Mouse (Mus musculus) lung, postnatal 0 days (tissue): ENCODE data around the gene Pbxip1. TPM values are rescaled to one million over a fixed set of nuclear protein-coding genes. Genes with fewer than 3 reads are reported as not detected.

Source experiments
- ATAC-seq: fragments of 200-750 bp; cut with Nextera tagmentation; 2 replicates; pipeline ENCODE4 v1.8.0; 2017; ENCODE audit warnings: moderate library complexity
- DNase-seq: peaks from one replicate; pipeline ENCODE4 v3.0.0-alpha.2; 2016; ENCODE audit warnings: low spot score
- H3K27ac ChIP-seq: fragments of 300-500 bp; sonication (generic); 2 replicates; pipeline ENCODE4 v1.5.1; 2014; ENCODE audit warnings: antibody characterized with exemption, mild to moderate bottlenecking, low read length, mixed read lengths
- H3K27me3 ChIP-seq: fragments of 300-500 bp; sonication (generic); replicated peaks from 2 replicates; pipeline ENCODE4 v1.6.1; 2014; ENCODE audit warnings: low read length, mixed read lengths; ENCODE audit not compliant: insufficient read depth
- H3K36me3 ChIP-seq: fragments of 300-500 bp; sonication (generic); 2 replicates; pipeline ENCODE4 v1.6.1; 2014; ENCODE audit warnings: low read length, mixed read lengths; ENCODE audit not compliant: insufficient read depth
- H3K4me1 ChIP-seq: fragments of 300-500 bp; sonication (generic); 2 replicates; pipeline ENCODE4 v1.6.1; 2014; ENCODE audit warnings: antibody characterized with exemption, low read depth, low read length, mixed read lengths; ENCODE audit not compliant: insufficient read depth
- H3K4me2 ChIP-seq: fragments of 300-500 bp; sonication (generic); replicated peaks from 2 replicates; pipeline ENCODE4 v1.6.1; 2014; ENCODE audit warnings: low read depth, mild to moderate bottlenecking, low read length, moderate library complexity, mixed read lengths
- H3K4me3 ChIP-seq: fragments of 300-500 bp; sonication (generic); 2 replicates; pipeline ENCODE4 v1.5.1; 2014; ENCODE audit warnings: low read depth, low read length
- H3K9ac ChIP-seq: fragments of 300-500 bp; sonication (generic); replicated peaks from 2 replicates; pipeline ENCODE4 v1.6.1; 2014; ENCODE audit warnings: low read depth, mild to moderate bottlenecking
- H3K9me3 ChIP-seq: fragments of 300-500 bp; sonication (generic); 2 replicates; pipeline ENCODE4 v1.6.1; 2016; ENCODE audit warnings: low read length, mixed read lengths
- CTCF ChIP-seq: IDR thresholded peaks from 2 replicates; pipeline ENCODE4 v1.5.1; 2016; ENCODE audit warnings: antibody characterized with exemption, mild to moderate bottlenecking
- EP300 ChIP-seq: IDR thresholded peaks from 2 replicates; pipeline ENCODE4 v1.6.1; 2016; ENCODE audit warnings: antibody characterized with exemption, mild to moderate bottlenecking, control low read depth
- WGBS: fragments of 180-500 bp; shearing (Covaris S2); extraction: QIAGEN DNeasy Blood & Tissue Kit; methylation state at CpG from one replicate; pipeline ENCODE4 v1.1.7; 2014; 5-methylcytosine and 5-hydroxymethylcytosine counted together
- polyA plus RNA-seq: library from polyadenylated mRNA; unstranded; fragments of >200 nt; fragmentation: Nextera tagmentation; extraction: Ambion mirVana; gene quantifications from 2 replicates; pipeline ENCODE4 v1.2.1, GENCODE M21; 2015

Pbxip1 gene
- polyA plus RNA-seq, 1 experiment from 2014 or later, result 63.0 TPM

- Histone ChIP-seq H3K27ac (no peak overlapping the region), H3K27me3 (no peaks in the 10 kb centered on the region), H3K9ac (no peak overlapping the region), H3K4me2 (no peak overlapping the region), H3K36me3 (peaks cover 14% of the 10 kb centered on the region; the same call in 1 of the 2 replicates), H3K9me3 (no peaks in the 10 kb centered on the region), H3K4me1 (peaks cover 17% of the 10 kb centered on the region), H3K4me3 (no peak overlapping the region)
- WGBS, result 76% methylated on average over 7 of the region's 7 CpGs
- TF ChIP-seq EP300 (no peak), CTCF (no peak)
- no peak for DNase-seq
- no peak for ATAC-seq
Observed at GRCm38 (mm10) chr3:89435041-89435440, 1.5 kb upstream of the Pbxip1 start.

GRCm38 (mm10) chr3:89437269-89437668, 763 bp downstream of the Pbxip1 start:
- peak overlapping the region; percentile 84 for H3K27ac ChIP-seq
- peaks cover 9% of the 10 kb centered on the region; the same call in 1 of the 2 replicates for H3K4me1 ChIP-seq
- H3K4me3 ChIP-seq, result peak overlapping the region; percentile 44
- H3K27me3 ChIP-seq, result no peaks in the 10 kb centered on the region
- ATAC-seq, result peak; percentile 69
- 29% methylated on average over 5 of the region's 5 CpGs for WGBS
- DNase-seq, result peak; percentile 71
- peaks cover 14% of the 10 kb centered on the region for H3K36me3 ChIP-seq
- TF ChIP-seq EP300, result no peak
- no peak for TF ChIP-seq CTCF
- H3K9ac ChIP-seq, result peak overlapping the region; percentile 45
- no peaks in the 10 kb centered on the region for H3K9me3 ChIP-seq
- peak overlapping the region; percentile 63 for H3K4me2 ChIP-seq

GRCm38 (mm10) chr3:89440691-89441090, 4.2 kb downstream of the Pbxip1 start:
- no peak for ATAC-seq
- no peak overlapping the region for H3K9ac ChIP-seq
- H3K27me3 ChIP-seq, result no peaks in the 10 kb centered on the region
- no peak overlapping the region for H3K4me3 ChIP-seq
- peaks cover 8% of the 10 kb centered on the region; the same call in 1 of the 2 replicates for H3K36me3 ChIP-seq
- DNase-seq, result no peak
- H3K27ac ChIP-seq, result no peak overlapping the region
- whole genome bisulfite sequencing, result 89% methylated on average over 2 of the region's 2 CpGs
- H3K4me1 ChIP-seq, result peaks cover 9% of the 10 kb centered on the region; the same call in 1 of the 2 replicates
- H3K4me2 ChIP-seq, result no peak overlapping the region
- no peaks in the 10 kb centered on the region for H3K9me3 ChIP-seq
- TF ChIP-seq CTCF (no peak), EP300 (no peak)

- Histone ChIP-seq H3K4me2 (no peak overlapping the region), H3K9me3 (no peaks in the 10 kb centered on the region), H3K27ac (no peak overlapping the region), H3K9ac (no peak overlapping the region), H3K36me3 (peaks cover 8% of the 10 kb centered on the region; the same call in 1 of the 2 replicates), H3K4me3 (no peak overlapping the region), H3K27me3 (no peaks in the 10 kb centered on the region), H3K4me1 (no peaks in the 10 kb centered on the region)
- ATAC-seq (peak; percentile 60), DNase-seq (peak; percentile 83)
- TF ChIP-seq EP300, result no peak
- TF ChIP-seq CTCF, result no peak
- WGBS, result 43% methylated on average over 13 of the region's 13 CpGs
Observed at GRCm38 (mm10) chr3:89448720-89449537, 12.4 kb downstream of the Pbxip1 start.

- TF ChIP-seq EP300 (0 out of 2 replicates have a peak, but pooled peaks have one; percentile 11), CTCF (peak; percentile 83)
- Histone ChIP-seq H3K9me3 (no peaks in the 10 kb centered on the region), H3K4me3 (no peak overlapping the region), H3K9ac (no peak overlapping the region), H3K27ac (no peak overlapping the region), H3K4me2 (no peak overlapping the region), H3K36me3 (peaks cover 7% of the 10 kb centered on the region; the same call in 1 of the 2 replicates), H3K4me1 (no peaks in the 10 kb centered on the region), H3K27me3 (no peaks in the 10 kb centered on the region)
- peak; percentile 66 for ATAC-seq
- 43% methylated on average over 7 of the region's 7 CpGs for WGBS
- DNase-seq, result peak; percentile 92
Observed at GRCm38 (mm10) chr3:89449541-89449940, 13.0 kb downstream of the Pbxip1 start.

GRCm38 (mm10) chr3:89451916-89452315, 15.4 kb downstream of the Pbxip1 start:
- Histone ChIP-seq H3K27me3 (no peaks in the 10 kb centered on the region), H3K9ac (no peak overlapping the region), H3K4me2 (no peak overlapping the region), H3K4me1 (no peaks in the 10 kb centered on the region), H3K36me3 (no peaks in the 10 kb centered on the region), H3K4me3 (no peak overlapping the region), H3K27ac (0 out of 2 replicates have a peak overlapping the region, but pooled peaks have one; percentile 22), H3K9me3 (no peaks in the 10 kb centered on the region)
- peak; percentile 94 for DNase-seq
- peak; percentile 83 for ATAC-seq
- TF ChIP-seq CTCF, result no peak
- peak; percentile 96 for TF ChIP-seq EP300
- WGBS, result 68% methylated on average over 1 of the region's 1 CpGs
